Mouse (Mus musculus): ENCODE measurements at regions not wholly inside any gene's neighbourhood (a gene's known extent, or its start where the extent isn't known, plus 50 kb on each side); places are given as distances from the start of the nearest gene placed in this dataset.
"Not testable (repeated sequence)": the region's sequence is repeated elsewhere in the genome, so short reads cannot be mapped to it uniquely, and the experiment has no call there.

GRCm38 (mm10) chr3:101224091-101224490 is 63.6 kb downstream of the Cd2 start:
- no peak for DNase-seq

- DNase-seq, result no peak
These were observed 67.8 kb downstream of the Cd2 start for GRCm38 (mm10) chr3:101219897-101220296.

- no peak for DNase-seq
These were observed 71.0 kb downstream of the Cd2 start for GRCm38 (mm10) chr3:101216711-101217110.

- DNase-seq, result no peak
These were observed 74.6 kb downstream of the Cd2 start for GRCm38 (mm10) chr3:101213212-101213562.

GRCm38 (mm10) chr3:101212403-101213211 is 75.1 kb downstream of the Cd2 start:
- no peak for DNase-seq

GRCm38 (mm10) chr3:101211936-101212335 is 75.8 kb downstream of the Cd2 start:
- no peak for DNase-seq

- DNase-seq, result no peak
These were observed 78.2 kb downstream of the Cd2 start for GRCm38 (mm10) chr3:101209546-101209945.

- no peak for DNase-seq
These were observed 79.0 kb downstream of the Cd2 start for GRCm38 (mm10) chr3:101208751-101209150.

GRCm38 (mm10) chr3:101206172-101206571 is 81.6 kb downstream of the Cd2 start:
- DNase-seq, result not testable (repeated sequence)

GRCm38 (mm10) chr3:101194725-101195124 is 84.6 kb upstream of the Ptgfrn start:
- no peak for DNase-seq

- no peak for DNase-seq
These were observed 84.2 kb upstream of the Ptgfrn start for GRCm38 (mm10) chr3:101194319-101194718.

- DNase-seq, result no peak
These were observed 81.4 kb upstream of the Ptgfrn start for GRCm38 (mm10) chr3:101191298-101191986.

GRCm38 (mm10) chr3:101181958-101182357 is 71.9 kb upstream of the Ptgfrn start:
- DNase-seq, result no peak

- DNase-seq, result no peak
These were observed 63.9 kb upstream of the Ptgfrn start for GRCm38 (mm10) chr3:101173954-101174353.

- DNase-seq, result no peak
These were observed 60.2 kb upstream of the Ptgfrn start for GRCm38 (mm10) chr3:101170037-101171019.

- no peak for DNase-seq
These were observed 56.9 kb upstream of the Ptgfrn start for GRCm38 (mm10) chr3:101167026-101167425.

- DNase-seq, result no peak
These were observed 56.5 kb upstream of the Ptgfrn start for GRCm38 (mm10) chr3:101166580-101166979.

GRCm38 (mm10) chr3:101165261-101165660 is 55.2 kb upstream of the Ptgfrn start:
- DNase-seq, result no peak

GRCm38 (mm10) chr3:101164771-101165170 is 54.7 kb upstream of the Ptgfrn start:
- DNase-seq, result no peak

- no peak for DNase-seq
These were observed 53.9 kb upstream of the Ptgfrn start for GRCm38 (mm10) chr3:101163991-101164434.

GRCm38 (mm10) chr3:101163160-101163990 is 53.3 kb upstream of the Ptgfrn start:
- peak; percentile 44 for DNase-seq

- DNase-seq, result no peak
These were observed 52.6 kb upstream of the Ptgfrn start for GRCm38 (mm10) chr3:101162536-101163159.

Data from right cerebral cortex, postnatal 4 days (tissue).